12 mouse cellular contexts compared by ENCODE assay signal in the genomic region with DNA sequence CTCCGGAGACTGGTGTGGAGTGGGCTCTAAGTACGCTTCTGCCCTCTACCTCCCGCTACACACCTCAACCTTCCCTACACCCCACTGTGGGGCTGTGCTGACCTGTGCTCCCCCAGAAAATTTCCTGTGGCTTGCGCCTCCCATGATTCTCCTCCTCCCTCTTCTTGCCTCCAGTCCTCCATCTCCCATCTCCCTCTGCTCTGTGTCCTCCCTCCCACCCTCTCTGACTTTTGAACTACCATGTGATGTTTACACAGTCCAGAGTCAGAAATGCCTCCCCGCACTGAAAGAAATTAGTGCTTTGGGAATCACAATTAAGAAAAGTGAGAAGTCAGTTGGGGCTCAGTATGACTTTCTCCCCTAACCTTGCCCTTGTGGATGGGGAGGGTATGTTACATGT.
DNase-seq lines count a peak whose midpoint lies in the region; ATAC-seq and TF ChIP-seq lines count a peak whose summit lies in the region.
"Had no signal": no experiment of that assay in that cellular context is flagged by ENCODE, and none has a peak within 500 bp of the region (broad histone marks: within the 10 kb centered on the region; RNA-seq: fewer than 3 reads in every experiment).

No protein-coding gene starts in this region.

- H3K4me2 ChIP-seq in intestine, embryonic 16.5 days (ENCODE audit: low read depth, low read length), result no peak overlapping the region
- no peak overlapping the region for H3K4me2 ChIP-seq in intestine, postnatal 0 days (replicated peaks; ENCODE audit: low read depth)
- no peak overlapping the region for H3K4me2 ChIP-seq in embryonic facial prominence, embryonic 14.5 days (ENCODE audit: low read depth, low read length)
- H3K4me2 ChIP-seq in stomach, embryonic 16.5 days (ENCODE audit: low read depth, low read length), result no peak overlapping the region
- H3K4me2 ChIP-seq in hindbrain, embryonic 16.5 days (ENCODE audit: low read length), result no peak overlapping the region
- H3K4me2 ChIP-seq: forebrain, embryonic 15.5 days; limb, embryonic 15.5 days had no signal

- H3K36me3 ChIP-seq in intestine, embryonic 16.5 days (ENCODE audit: control insufficient read depth, insufficient read depth, low read length), result no peaks in the 10 kb centered on the region
- H3K36me3 ChIP-seq in intestine, postnatal 0 days (ENCODE audit: control insufficient read depth, insufficient read depth), result no peaks in the 10 kb centered on the region
- no peaks in the 10 kb centered on the region for H3K36me3 ChIP-seq in embryonic facial prominence, embryonic 14.5 days (ENCODE audit: control insufficient read depth, insufficient read depth, low read length)
- no peaks in the 10 kb centered on the region for H3K36me3 ChIP-seq in stomach, embryonic 16.5 days (ENCODE audit: control insufficient read depth, insufficient read depth, low read length)
- no peaks in the 10 kb centered on the region for H3K36me3 ChIP-seq in hindbrain, embryonic 16.5 days (ENCODE audit: control insufficient read depth, insufficient read depth, low read length)
- H3K36me3 ChIP-seq: forebrain, embryonic 15.5 days had no signal

- no peak overlapping the region for H3K4me3 ChIP-seq in intestine, embryonic 16.5 days (ENCODE audit: low read length)
- no peak overlapping the region for H3K4me3 ChIP-seq in intestine, postnatal 0 days (ENCODE audit: low read depth, low read length)
- H3K4me3 ChIP-seq in embryonic facial prominence, embryonic 14.5 days (ENCODE audit: low read depth, low read length), result no peak overlapping the region
- H3K4me3 ChIP-seq in stomach, embryonic 16.5 days (replicated peaks; ENCODE audit: low read length), result no peak overlapping the region
- no peak overlapping the region for H3K4me3 ChIP-seq in hindbrain, embryonic 16.5 days (ENCODE audit: low read length)
- H3K4me3 ChIP-seq: forebrain, embryonic 15.5 days; limb, embryonic 15.5 days had no signal

- no peak overlapping the region for H3K27ac ChIP-seq in intestine, embryonic 16.5 days (ENCODE audit: low read length)
- no peak overlapping the region for H3K27ac ChIP-seq in intestine, postnatal 0 days (ENCODE audit: low read depth, low read length)
- H3K27ac ChIP-seq in embryonic facial prominence, embryonic 14.5 days (replicated peaks; ENCODE audit: low read depth, low read length), result no peak overlapping the region
- no peak overlapping the region for H3K27ac ChIP-seq in stomach, embryonic 16.5 days (ENCODE audit: low read length)
- no peak overlapping the region for H3K27ac ChIP-seq in hindbrain, embryonic 16.5 days (ENCODE audit: low read depth, low read length)
- H3K27ac ChIP-seq: forebrain, embryonic 15.5 days; limb, embryonic 15.5 days had no signal

- H3K27me3 ChIP-seq in intestine, embryonic 16.5 days (replicated peaks; ENCODE audit: control insufficient read depth, insufficient read depth, low read length), result no peaks in the 10 kb centered on the region
- no peaks in the 10 kb centered on the region for H3K27me3 ChIP-seq in intestine, postnatal 0 days (replicated peaks; ENCODE audit: control insufficient read depth, insufficient read depth, low read length)
- no peaks in the 10 kb centered on the region for H3K27me3 ChIP-seq in embryonic facial prominence, embryonic 14.5 days (replicated peaks; ENCODE audit: control insufficient read depth, insufficient read depth, low read length)
- no peaks in the 10 kb centered on the region for H3K27me3 ChIP-seq in stomach, embryonic 16.5 days (ENCODE audit: control insufficient read depth, insufficient read depth, low read length)
- H3K27me3 ChIP-seq in hindbrain, embryonic 16.5 days (replicated peaks; ENCODE audit: control insufficient read depth, insufficient read depth, low read length), result no peaks in the 10 kb centered on the region
- H3K27me3 ChIP-seq: forebrain, embryonic 15.5 days; limb, embryonic 15.5 days had no signal

- H3K9ac ChIP-seq in intestine, embryonic 16.5 days (ENCODE audit: low read depth, low read length), result no peak overlapping the region
- no peak overlapping the region for H3K9ac ChIP-seq in intestine, postnatal 0 days (ENCODE audit: low read depth, low read length)
- no peak overlapping the region for H3K9ac ChIP-seq in embryonic facial prominence, embryonic 14.5 days (ENCODE audit: low read depth, low read length)
- H3K9ac ChIP-seq in stomach, embryonic 16.5 days (ENCODE audit: low read length), result no peak overlapping the region
- H3K9ac ChIP-seq in hindbrain, embryonic 16.5 days (ENCODE audit: low read depth, low read length), result no peak overlapping the region
- H3K9ac ChIP-seq: forebrain, embryonic 15.5 days; limb, embryonic 15.5 days had no signal

- ATAC-seq in intestine, embryonic 16.5 days, result peak; percentile 49; the same call in 1 of the 2 replicates
- ATAC-seq in intestine, postnatal 0 days, result no peak
- ATAC-seq in embryonic facial prominence, embryonic 14.5 days (ENCODE audit: low read depth), result peak; percentile 56; the same call in 1 of the 2 replicates
- peak; percentile 48; the same call in 1 of the 2 replicates for ATAC-seq in stomach, embryonic 16.5 days (ENCODE audit: insufficient read depth, low FRiP score)
- ATAC-seq in hindbrain, embryonic 16.5 days, result no peak; the same call in 1 of the 2 replicates
- ATAC-seq: activated CD4-positive, CD25-positive, alpha-beta regulatory T cell, adult 4 months; forebrain, embryonic 15.5 days had no signal

- no peak for TF ChIP-seq CTCF in intestine, postnatal 0 days (IDR thresholded peaks at IDR 0.05; ENCODE audit: low read depth)

- DNase-seq in embryonic facial prominence, embryonic 14.5 days (ENCODE audit: low spot score), result no peak
- DNase-seq in kidney, postnatal 14 days, result peak; percentile 73
- no peak for DNase-seq in left cerebral cortex, postnatal 14 days (ENCODE audit: low spot score in 2 of 2)
- DNase-seq: cerebellum, adult 8-10 months; thymus, adult 18-20 months had no signal

- H3K9me3 ChIP-seq in intestine, embryonic 16.5 days (ENCODE audit: control insufficient read depth, low read length), result no peaks in the 10 kb centered on the region
- no peaks in the 10 kb centered on the region for H3K9me3 ChIP-seq in intestine, postnatal 0 days (ENCODE audit: control insufficient read depth)
- H3K9me3 ChIP-seq in embryonic facial prominence, embryonic 14.5 days (ENCODE audit: control insufficient read depth, low read length), result no peaks in the 10 kb centered on the region
- no peaks in the 10 kb centered on the region for H3K9me3 ChIP-seq in stomach, embryonic 16.5 days (replicated peaks; ENCODE audit: control insufficient read depth, low read length)
- H3K9me3 ChIP-seq in hindbrain, embryonic 16.5 days (ENCODE audit: control insufficient read depth, low read length), result no peaks in the 10 kb centered on the region
- H3K9me3 ChIP-seq: forebrain, embryonic 15.5 days; limb, embryonic 15.5 days had no signal

- H3K4me1 ChIP-seq in intestine, embryonic 16.5 days (ENCODE audit: control insufficient read depth, insufficient read depth, low read length), result peaks cover 8% of the 10 kb centered on the region
- H3K4me1 ChIP-seq in intestine, postnatal 0 days (replicated peaks; ENCODE audit: control insufficient read depth, insufficient read depth, low read length), result no peaks in the 10 kb centered on the region
- H3K4me1 ChIP-seq in embryonic facial prominence, embryonic 14.5 days (ENCODE audit: control insufficient read depth, insufficient read depth, low read length), result 0 out of 2 replicates have a peak, but pooled peaks cover 4% of the 10 kb centered on the region
- 0 out of 2 replicates have a peak, but pooled peaks cover 4% of the 10 kb centered on the region for H3K4me1 ChIP-seq in stomach, embryonic 16.5 days (ENCODE audit: control insufficient read depth, insufficient read depth, low read length)
- H3K4me1 ChIP-seq in hindbrain, embryonic 16.5 days (ENCODE audit: control insufficient read depth, insufficient read depth, low read depth, low read length), result no peaks in the 10 kb centered on the region
- H3K4me1 ChIP-seq: forebrain, embryonic 15.5 days had no signal

- WGBS in intestine, embryonic 16.5 days, result 80% methylated on average over 5 of the region's 5 CpGs
- WGBS in intestine, postnatal 0 days, result 82% methylated on average over 5 of the region's 5 CpGs
- 77% methylated on average over 4 of the region's 5 CpGs for WGBS in embryonic facial prominence, embryonic 14.5 days
- 78% methylated on average over 5 of the region's 5 CpGs for WGBS in stomach, embryonic 16.5 days
- 87% methylated on average over 5 of the region's 5 CpGs for WGBS in hindbrain, embryonic 16.5 days

- intact Hi-C loops in left cerebral cortex, postnatal 14 days (cut with DNase I), result no loop called here

Comparison
In these comparisons a context has a peak if more than half of its experiments do, and no peak if none do; other contexts are left out.
1. ATAC-seq: peak in intestine, embryonic 16.5 days (single experiment), embryonic facial prominence, embryonic 14.5 days (single experiment) and stomach, embryonic 16.5 days (single experiment); none in intestine, postnatal 0 days (single experiment) and hindbrain, embryonic 16.5 days (single experiment).